Mouse (Mus musculus): ENCODE results near the gene Ces1e.
"Not testable (repeated sequence)": the region's sequence is repeated elsewhere in the genome, so short reads cannot be mapped to it uniquely, and the experiment has no call there.

DNA sequence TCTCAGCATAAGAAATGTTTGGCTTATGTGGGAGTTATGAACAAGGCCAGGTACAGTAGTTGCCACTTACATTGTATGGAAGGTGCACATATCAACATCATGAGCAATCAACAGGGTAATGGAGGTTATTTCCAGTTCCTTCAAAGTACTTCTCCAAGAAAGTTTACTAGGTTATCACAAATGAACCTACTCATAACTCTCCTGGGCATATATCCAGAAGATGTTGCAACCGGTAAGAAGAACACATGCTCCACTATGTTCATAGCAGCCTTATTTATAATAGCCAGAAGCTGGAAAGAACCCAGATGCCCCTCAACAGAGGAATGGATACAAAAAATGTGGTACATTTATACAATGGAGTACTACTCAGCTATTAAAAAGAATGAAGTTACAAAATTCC lies 2.9 kb downstream of the Ces1e start:
- not testable (repeated sequence) for TF ChIP-seq POLR2A (IDR thresholded peaks at IDR 0.05; ENCODE audit: extremely low read depth, insufficient read depth, low read length); CTCF (IDR thresholded peaks at IDR 0.05; ENCODE audit: low read depth, low read length)
